Mouse (Mus musculus) limb, embryonic 11.5 days (tissue): ENCODE results near the gene Mtpn. TPM values are rescaled to one million over a fixed set of nuclear protein-coding genes. Genes with fewer than 3 reads are reported as not detected.

Source experiments
- ATAC-seq: fragments of 200-750 bp; cut with Nextera tagmentation; 2 replicates; pipeline ENCODE4 v1.8.0; 2017; ENCODE audit warnings: low read depth; ENCODE audit not compliant: insufficient number of reproducible peaks, low FRiP score, low TSS enrichment
- DNase-seq: peaks from one replicate; pipeline ENCODE4 v3.0.0-alpha.2; 2015; ENCODE audit warnings: low spot score
- H3K27ac ChIP-seq: fragments of 300-500 bp; sonication (generic); replicated peaks from 2 replicates; pipeline ENCODE4 v1.5.1; 2014; ENCODE audit warnings: low read depth, mild to moderate bottlenecking, low read length
- H3K27me3 ChIP-seq: fragments of 300-500 bp; sonication (generic); 2 replicates; pipeline ENCODE4 v1.6.1; 2014; ENCODE audit warnings: mild to moderate bottlenecking, low read length, mixed read lengths; ENCODE audit not compliant: control insufficient read depth, insufficient read depth
- H3K36me3 ChIP-seq: fragments of 300-500 bp; sonication (generic); 2 replicates; pipeline ENCODE4 v1.6.1; 2014; ENCODE audit warnings: mild to moderate bottlenecking, low read length, moderate library complexity, mixed read lengths; ENCODE audit not compliant: control insufficient read depth, insufficient read depth
- H3K4me1 ChIP-seq: fragments of 300-500 bp; sonication (generic); 2 replicates; pipeline ENCODE4 v1.6.1; 2014; ENCODE audit warnings: low read length, mixed read lengths; ENCODE audit not compliant: control insufficient read depth, insufficient read depth
- H3K4me2 ChIP-seq: fragments of 300-500 bp; sonication (generic); 2 replicates; pipeline ENCODE4 v1.6.1; 2014; ENCODE audit warnings: low read depth, mild to moderate bottlenecking, moderate library complexity; ENCODE audit not compliant: severe bottlenecking
- H3K4me3 ChIP-seq: fragments of 300-500 bp; sonication (generic); 2 replicates; pipeline ENCODE4 v1.5.1; 2014; ENCODE audit warnings: low read depth, low read length
- H3K9ac ChIP-seq: fragments of 300-500 bp; sonication (generic); 2 replicates; pipeline ENCODE4 v1.6.1; 2014; ENCODE audit warnings: mild to moderate bottlenecking, low read length
- H3K9me3 ChIP-seq: fragments of 300-500 bp; sonication (generic); 2 replicates; pipeline ENCODE4 v1.6.1; 2016; ENCODE audit warnings: low read length; ENCODE audit not compliant: control insufficient read depth
- WGBS: fragments of 180-500 bp; shearing (Covaris S2); extraction: QIAGEN DNeasy Blood & Tissue Kit; methylation state at CpG from one replicate; pipeline ENCODE4 v1.1.7; 2014; 5-methylcytosine and 5-hydroxymethylcytosine counted together
- microRNA-seq: library from miRNA; unstranded; fragments of <30 nt; microRNA quantifications from one replicate; pipeline ENCODE4, GENCODE M21; 2016
- polyA plus RNA-seq: library from polyadenylated mRNA; unstranded; fragments of >200 nt; fragmentation: Nextera tagmentation; extraction: Ambion mirVana; gene quantifications from 2 replicates; pipeline ENCODE4 v1.2.1, GENCODE M21; 2014

Mtpn gene
- polyA plus RNA-seq, 1 experiment from 2014 or later = 133 TPM

- Histone ChIP-seq H3K4me3 (no peak overlapping the region), H3K27ac (no peak overlapping the region), H3K9ac (no peak overlapping the region), H3K4me2 (no peak overlapping the region), H3K36me3 (no peaks in the 10 kb centered on the region), H3K4me1 (no peaks in the 10 kb centered on the region), H3K27me3 (no peaks in the 10 kb centered on the region), H3K9me3 (no peaks in the 10 kb centered on the region; the same call in 1 of the 2 replicates)
- DNase-seq (no peak), ATAC-seq (no peak)
- 82% methylated on average over 5 of the region's 5 CpGs for WGBS
Observed at GRCm38 (mm10) chr6:35463450-35464395, 76.0 kb downstream of the Mtpn start.

GRCm38 (mm10) chr6:35462484-35462883, 77.2 kb downstream of the Mtpn start:
- WGBS = 98% methylated on average over 1 of the region's 1 CpGs
- H3K4me1 ChIP-seq = no peaks in the 10 kb centered on the region
- no peak for DNase-seq

More at GRCm38 (mm10) chr6:35462484-35462883, 77.2 kb downstream of the Mtpn start:
- no peaks in the 10 kb centered on the region for H3K36me3 ChIP-seq
- no peak overlapping the region for H3K4me3 ChIP-seq
- no peaks in the 10 kb centered on the region for H3K27me3 ChIP-seq
- no peak overlapping the region for H3K9ac ChIP-seq
- no peaks in the 10 kb centered on the region; the same call in 1 of the 2 replicates for H3K9me3 ChIP-seq
- H3K4me2 ChIP-seq = no peak overlapping the region
- no peak for ATAC-seq
- H3K27ac ChIP-seq = no peak overlapping the region

Small RNA genes lying within 50 kb of the gene (microRNA-seq; reads per million reads assigned to microRNA genes)
- not detected for gene Gm23053

Other genes starting within 250 kb of the Mtpn start
- 0.13 and 0.24 TPM in 2 replicates for gene Slc13a4, start 231.8 kb downstream of the Mtpn start, polyA plus RNA-seq
- not detected in 2 replicates for gene Fam180a, start 213.7 kb downstream of the Mtpn start, polyA plus RNA-seq